Mouse (Mus musculus): ENCODE results near the gene H1f0.

DNA sequence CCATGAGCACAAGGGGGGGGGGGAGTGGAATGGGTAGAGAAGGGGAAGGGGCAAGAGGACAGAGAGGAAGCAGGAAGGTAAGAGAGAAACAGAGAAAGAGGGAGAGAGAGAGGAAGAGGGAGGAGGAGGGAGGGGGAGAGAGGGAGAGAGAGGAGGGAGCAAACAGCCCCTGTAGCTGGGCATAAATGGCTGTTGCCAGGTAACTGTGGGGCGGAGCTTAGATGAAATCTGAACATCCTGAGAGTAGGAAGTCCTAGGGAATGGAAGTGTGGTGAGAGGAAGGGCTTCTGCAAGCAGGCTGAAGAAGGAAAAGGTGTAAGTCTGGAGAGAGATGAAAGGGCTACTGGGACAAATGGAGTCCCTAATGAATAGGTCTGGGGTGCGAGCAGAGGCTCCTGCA is 38.0 kb downstream of the H1f0 start:
- TF ChIP-seq CTCF (IDR thresholded peaks at IDR 0.05; ENCODE audit: borderline replicate concordance, insufficient read depth, low read depth, low read length) (no peak), POLR2A (IDR thresholded peaks at IDR 0.05; ENCODE audit: borderline replicate concordance, insufficient read depth, low read length) (no peak)

Data from cerebellum, adult 2 months (tissue).